Comparison of ENCODE assay signal across 22 mouse cellular contexts in the genomic region with DNA sequence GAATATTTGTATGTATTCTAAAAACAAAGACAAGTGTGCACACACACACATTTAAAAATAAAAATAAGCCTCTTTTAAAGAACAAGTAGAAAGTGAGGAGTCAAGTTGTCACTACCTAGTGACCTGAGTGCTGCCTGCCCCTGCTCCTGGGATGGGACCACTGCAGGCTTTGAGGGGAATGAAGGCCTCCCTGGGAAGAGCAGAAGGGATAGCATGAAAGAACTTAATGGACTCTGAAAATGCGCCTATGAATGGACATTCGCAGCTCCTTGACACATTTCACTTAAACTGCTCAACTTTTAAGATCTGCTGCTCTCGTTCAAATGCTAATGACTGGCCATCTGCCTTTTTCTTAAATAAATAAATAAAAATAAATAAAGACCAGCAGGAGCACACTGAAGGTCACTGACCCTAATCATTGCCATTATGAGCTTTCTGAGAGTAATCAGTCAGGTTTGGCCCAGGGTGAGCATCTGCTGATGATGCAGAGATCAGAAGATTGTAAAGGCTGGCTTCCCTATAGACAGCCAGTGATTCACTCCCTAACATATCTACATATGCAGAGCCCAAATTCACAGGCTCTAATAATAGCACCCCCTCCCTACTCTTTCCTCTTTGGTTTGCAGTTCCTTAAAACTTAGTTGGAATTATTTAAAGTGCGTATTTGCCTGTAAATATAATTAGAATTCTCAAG.
DNase-seq lines count a peak whose midpoint lies in the region; ATAC-seq and TF ChIP-seq lines count a peak whose summit lies in the region.
"Had no signal": no experiment of that assay in that cellular context is flagged by ENCODE, and none has a peak within 500 bp of the region (broad histone marks: within the 10 kb centered on the region; RNA-seq: fewer than 3 reads in every experiment).

No protein-coding gene starts in this region.

- H3K27me3 ChIP-seq in hindbrain, embryonic 12.5 days, result no peaks in the 10 kb centered on the region
- H3K27me3 ChIP-seq in hindbrain, embryonic 13.5 days, result no peaks in the 10 kb centered on the region
- no peaks in the 10 kb centered on the region for H3K27me3 ChIP-seq in forebrain, embryonic 14.5 days (replicated peaks; ENCODE audit: control insufficient read depth, insufficient read depth, low read length)
- H3K27me3 ChIP-seq in lung, postnatal 0 days (replicated peaks; ENCODE audit: insufficient read depth, low read length), result no peaks in the 10 kb centered on the region
- H3K27me3 ChIP-seq in intestine, postnatal 0 days (replicated peaks; ENCODE audit: control insufficient read depth, insufficient read depth, low read length), result no peaks in the 10 kb centered on the region
- H3K27me3 ChIP-seq: embryonic facial prominence, embryonic 13.5 days; heart, embryonic 13.5 days; intestine, embryonic 15.5 days; megakaryocyte, embryonic 14.5 days had no signal

- TF ChIP-seq CTCF in lung, postnatal 0 days (IDR thresholded peaks at IDR 0.05), result no peak
- TF ChIP-seq CTCF in intestine, postnatal 0 days (IDR thresholded peaks at IDR 0.05; ENCODE audit: low read depth), result no peak

- 0 out of 2 replicates have a peak, but pooled peaks cover 10% of the 10 kb centered on the region for H3K4me1 ChIP-seq in hindbrain, embryonic 12.5 days
- peaks cover 14% of the 10 kb centered on the region for H3K4me1 ChIP-seq in hindbrain, embryonic 13.5 days (replicated peaks)
- H3K4me1 ChIP-seq in forebrain, embryonic 14.5 days (ENCODE audit: control insufficient read depth, insufficient read depth, low read length), result no peaks in the 10 kb centered on the region
- no peaks in the 10 kb centered on the region for H3K4me1 ChIP-seq in lung, postnatal 0 days (ENCODE audit: insufficient read depth, low read depth, low read length)
- H3K4me1 ChIP-seq in intestine, postnatal 0 days (replicated peaks; ENCODE audit: control insufficient read depth, insufficient read depth, low read length), result no peaks in the 10 kb centered on the region
- H3K4me1 ChIP-seq: embryonic facial prominence, embryonic 13.5 days; heart, embryonic 13.5 days; intestine, embryonic 15.5 days; limb, embryonic 10.5 days; megakaryocyte, embryonic 14.5 days had no signal

- no peak overlapping the region for H3K27ac ChIP-seq in hindbrain, embryonic 12.5 days
- H3K27ac ChIP-seq in hindbrain, embryonic 13.5 days, result no peak overlapping the region
- no peak overlapping the region for H3K27ac ChIP-seq in forebrain, embryonic 14.5 days (ENCODE audit: low read depth, low read length)
- no peak overlapping the region for H3K27ac ChIP-seq in lung, postnatal 0 days (ENCODE audit: low read length)
- no peak overlapping the region for H3K27ac ChIP-seq in intestine, postnatal 0 days (ENCODE audit: low read depth, low read length)
- H3K27ac ChIP-seq: embryonic facial prominence, embryonic 13.5 days; gastrocnemius, adult 2 months; heart, embryonic 13.5 days; intestine, embryonic 15.5 days; kidney, postnatal 0 days; limb, embryonic 10.5 days; liver, embryonic 14.5 days had no signal

- H3K4me2 ChIP-seq in hindbrain, embryonic 12.5 days (replicated peaks), result no peak overlapping the region
- H3K4me2 ChIP-seq in hindbrain, embryonic 13.5 days, result no peak overlapping the region
- H3K4me2 ChIP-seq in forebrain, embryonic 14.5 days (ENCODE audit: low read length), result no peak overlapping the region
- H3K4me2 ChIP-seq in lung, postnatal 0 days (replicated peaks; ENCODE audit: low read depth, low read length), result no peak overlapping the region
- no peak overlapping the region for H3K4me2 ChIP-seq in intestine, postnatal 0 days (replicated peaks; ENCODE audit: low read depth)
- H3K4me2 ChIP-seq: embryonic facial prominence, embryonic 13.5 days; heart, embryonic 13.5 days; intestine, embryonic 15.5 days had no signal

- H3K36me3 ChIP-seq in hindbrain, embryonic 12.5 days, result no peaks in the 10 kb centered on the region
- H3K36me3 ChIP-seq in hindbrain, embryonic 13.5 days, result no peaks in the 10 kb centered on the region
- no peaks in the 10 kb centered on the region for H3K36me3 ChIP-seq in forebrain, embryonic 14.5 days (ENCODE audit: control insufficient read depth, insufficient read depth, low read length)
- H3K36me3 ChIP-seq in lung, postnatal 0 days (ENCODE audit: insufficient read depth, low read length), result no peaks in the 10 kb centered on the region
- H3K36me3 ChIP-seq in intestine, postnatal 0 days (ENCODE audit: control insufficient read depth, insufficient read depth), result no peaks in the 10 kb centered on the region
- H3K36me3 ChIP-seq: embryonic facial prominence, embryonic 13.5 days; heart, embryonic 13.5 days; intestine, embryonic 15.5 days; limb, embryonic 10.5 days had no signal

- DNase-seq in ES-CJ7 (ENCODE audit: low read depth, low spot score), result peak; percentile 38
- peak; percentile 5 for DNase-seq in R1 (ENCODE audit: low read depth, low spot score)
- DNase-seq in forebrain, embryonic 14.5 days (ENCODE audit: low spot score), result no peak
- no peak for DNase-seq in lung, postnatal 0 days (ENCODE audit: low spot score)
- DNase-seq: adrenal gland, adult 8-10 months; cerebellum, adult 11-12 months; cerebellum, postnatal 25 days; gastrocnemius, adult 2 months; heart, postnatal 36 days; lung, postnatal 10 days; right cerebral cortex, postnatal 14 days; thymus, postnatal 14 days had no signal

- TF ChIP-seq EP300 in lung, postnatal 0 days (IDR thresholded peaks at IDR 0.05), result no peak

- no peak overlapping the region for H3K9ac ChIP-seq in hindbrain, embryonic 12.5 days
- no peak overlapping the region for H3K9ac ChIP-seq in hindbrain, embryonic 13.5 days
- H3K9ac ChIP-seq in forebrain, embryonic 14.5 days (ENCODE audit: low read length), result no peak overlapping the region
- no peak overlapping the region for H3K9ac ChIP-seq in lung, postnatal 0 days (replicated peaks; ENCODE audit: low read depth)
- no peak overlapping the region for H3K9ac ChIP-seq in intestine, postnatal 0 days (ENCODE audit: low read depth, low read length)
- H3K9ac ChIP-seq: embryonic facial prominence, embryonic 13.5 days; heart, embryonic 13.5 days; intestine, embryonic 15.5 days; liver, embryonic 14.5 days had no signal

- no peaks in the 10 kb centered on the region for H3K9me3 ChIP-seq in hindbrain, embryonic 12.5 days (replicated peaks)
- no peaks in the 10 kb centered on the region for H3K9me3 ChIP-seq in hindbrain, embryonic 13.5 days
- no peaks in the 10 kb centered on the region for H3K9me3 ChIP-seq in forebrain, embryonic 14.5 days (replicated peaks; ENCODE audit: control insufficient read depth, low read length)
- no peaks in the 10 kb centered on the region for H3K9me3 ChIP-seq in lung, postnatal 0 days (ENCODE audit: low read length)
- no peaks in the 10 kb centered on the region for H3K9me3 ChIP-seq in intestine, postnatal 0 days (ENCODE audit: control insufficient read depth)
- H3K9me3 ChIP-seq: embryonic facial prominence, embryonic 13.5 days; heart, embryonic 13.5 days; intestine, embryonic 15.5 days; limb, embryonic 10.5 days; megakaryocyte, embryonic 14.5 days had no signal

- WGBS in hindbrain, embryonic 12.5 days, result 35% methylated on average over 4 of the region's 4 CpGs
- WGBS in hindbrain, embryonic 13.5 days, result 27% methylated on average over 4 of the region's 4 CpGs
- 62% methylated on average over 4 of the region's 4 CpGs for WGBS in forebrain, embryonic 14.5 days
- 61% methylated on average over 4 of the region's 4 CpGs for WGBS in lung, postnatal 0 days
- 65% methylated on average over 4 of the region's 4 CpGs for WGBS in intestine, postnatal 0 days

- ATAC-seq in hindbrain, embryonic 12.5 days (ENCODE audit: low FRiP score), result peak; percentile 53; the same call in 1 of the 2 replicates
- ATAC-seq in hindbrain, embryonic 13.5 days (ENCODE audit: low FRiP score), result no peak
- peak; percentile 37; the same call in 1 of the 2 replicates for ATAC-seq in forebrain, embryonic 14.5 days
- ATAC-seq in lung, postnatal 0 days, result no peak
- no peak for ATAC-seq in intestine, postnatal 0 days
- ATAC-seq: intestine, embryonic 15.5 days had no signal

- H3K4me3 ChIP-seq in hindbrain, embryonic 12.5 days, result no peak overlapping the region
- no peak overlapping the region for H3K4me3 ChIP-seq in hindbrain, embryonic 13.5 days
- H3K4me3 ChIP-seq in forebrain, embryonic 14.5 days (ENCODE audit: low read depth, low read length), result no peak overlapping the region
- no peak overlapping the region for H3K4me3 ChIP-seq in lung, postnatal 0 days (ENCODE audit: low read depth, low read length)
- no peak overlapping the region for H3K4me3 ChIP-seq in intestine, postnatal 0 days (ENCODE audit: low read depth, low read length)
- H3K4me3 ChIP-seq: embryonic facial prominence, embryonic 13.5 days; gastrocnemius, adult 2 months; heart, embryonic 13.5 days; intestine, embryonic 15.5 days; limb, embryonic 10.5 days; megakaryocyte, embryonic 14.5 days had no signal

Comparison
In these comparisons a context has a peak if more than half of its experiments do, and no peak if none do; other contexts are left out.
1. ATAC-seq: peak in hindbrain, embryonic 12.5 days (single experiment) and forebrain, embryonic 14.5 days (single experiment); none in hindbrain, embryonic 13.5 days (single experiment), lung, postnatal 0 days (single experiment) and intestine, postnatal 0 days (single experiment).
2. DNase-seq: peak in ES-CJ7 (single experiment) and R1 (single experiment); none in forebrain, embryonic 14.5 days (single experiment) and lung, postnatal 0 days (single experiment).